Mouse (Mus musculus) forebrain, embryonic 14.5 days (tissue): ENCODE measurements around the gene Gpr179. TPM values are rescaled to one million over a fixed set of nuclear protein-coding genes. Genes with fewer than 3 reads are reported as not detected.
A peak's percentile ranks its signal among the peaks of the same experiment; 100 is the strongest.

Experiments
- ATAC-seq: fragments of 200-750 bp; cut with Nextera tagmentation; 2 replicates; pipeline ENCODE4 v1.8.0; 2017; ENCODE audit warnings: mild to moderate bottlenecking, moderate library complexity
- DNase-seq: peaks from one replicate; pipeline ENCODE4 v3.0.0-alpha.2; 2015; ENCODE audit warnings: low spot score
- H3K27ac ChIP-seq: fragments of 300-500 bp; sonication (generic); 2 replicates; pipeline ENCODE4 v1.5.1; 2014; ENCODE audit warnings: low read depth, mild to moderate bottlenecking, control low read depth, low read length, moderate library complexity
- H3K27me3 ChIP-seq: fragments of 300-500 bp; sonication (generic); replicated peaks from 2 replicates; pipeline ENCODE4 v1.6.1; 2014; ENCODE audit warnings: low read length, control low read depth, mixed read lengths; ENCODE audit not compliant: control insufficient read depth, insufficient read depth
- H3K36me3 ChIP-seq: fragments of 300-500 bp; sonication (generic); 2 replicates; pipeline ENCODE4 v1.6.1; 2014; ENCODE audit warnings: low read length, control low read depth; ENCODE audit not compliant: control insufficient read depth, insufficient read depth
- H3K4me1 ChIP-seq: fragments of 300-500 bp; sonication (generic); 2 replicates; pipeline ENCODE4 v1.6.1; 2014; ENCODE audit warnings: antibody characterized with exemption, low read length, control low read depth; ENCODE audit not compliant: control insufficient read depth, insufficient read depth
- H3K4me2 ChIP-seq: fragments of 300-500 bp; sonication (generic); 2 replicates; pipeline ENCODE4 v1.6.1; 2014; ENCODE audit warnings: mild to moderate bottlenecking, control low read depth, low read length
- H3K4me3 ChIP-seq: fragments of 300-500 bp; sonication (generic); 2 replicates; pipeline ENCODE4 v1.5.1; 2014; ENCODE audit warnings: low read depth, low read length, control low read depth
- H3K9ac ChIP-seq: fragments of 300-500 bp; sonication (generic); 2 replicates; pipeline ENCODE4 v1.6.1; 2014; ENCODE audit warnings: mild to moderate bottlenecking, low read length, control low read depth, moderate library complexity
- H3K9me3 ChIP-seq: fragments of 300-500 bp; sonication (generic); replicated peaks from 2 replicates; pipeline ENCODE4 v1.6.1; 2016; ENCODE audit warnings: low read length, control low read depth, mixed read lengths; ENCODE audit not compliant: control insufficient read depth
- WGBS: fragments of 180-500 bp; shearing (Covaris S2); extraction: QIAGEN DNeasy Blood & Tissue Kit; methylation state at CpG from one replicate; pipeline ENCODE4 v1.1.7; 2014; 5-methylcytosine and 5-hydroxymethylcytosine counted together
- polyA plus RNA-seq: library from polyadenylated mRNA; unstranded; fragments of >200 nt; fragmentation: Nextera tagmentation; extraction: Ambion mirVana; gene quantifications from 2 replicates; pipeline ENCODE4 v1.2.1, GENCODE M21; 2014

Gpr179 gene
- polyA plus RNA-seq, 1 experiment from 2014 or later: 0.34 TPM

GRCm38 (mm10) chr11:97383017-97383416, 31.1 kb upstream of the Gpr179 start:
- Histone ChIP-seq H3K4me2 (no peak overlapping the region), H3K27ac (no peak overlapping the region; the same call in 1 of the 2 replicates), H3K4me3 (no peak overlapping the region), H3K27me3 (no peaks in the 10 kb centered on the region), H3K4me1 (no peaks in the 10 kb centered on the region), H3K36me3 (peaks cover 67% of the 10 kb centered on the region), H3K9ac (no peak overlapping the region), H3K9me3 (no peaks in the 10 kb centered on the region)
- WGBS: 94% methylated on average over 2 of the region's 2 CpGs
- ATAC-seq: no peak
- DNase-seq: no peak

GRCm38 (mm10) chr11:97380036-97380435, 28.2 kb upstream of the Gpr179 start:
- Histone ChIP-seq H3K27me3 (no peaks in the 10 kb centered on the region), H3K9ac (no peak overlapping the region), H3K9me3 (no peaks in the 10 kb centered on the region), H3K4me2 (no peak overlapping the region), H3K27ac (no peak overlapping the region), H3K4me3 (no peak overlapping the region), H3K4me1 (no peaks in the 10 kb centered on the region), H3K36me3 (peaks cover 73% of the 10 kb centered on the region)
- WGBS: 84% methylated on average over 3 of the region's 3 CpGs
- ATAC-seq (no peak), DNase-seq (no peak)

GRCm38 (mm10) chr11:97373402-97373801, 21.5 kb upstream of the Gpr179 start:
- Histone ChIP-seq H3K9me3 (no peaks in the 10 kb centered on the region), H3K4me1 (peaks cover 9% of the 10 kb centered on the region), H3K27ac (no peak overlapping the region), H3K36me3 (peaks cover 38% of the 10 kb centered on the region), H3K4me3 (no peak overlapping the region), H3K4me2 (no peak overlapping the region), H3K27me3 (no peaks in the 10 kb centered on the region), H3K9ac (no peak overlapping the region)
- ATAC-seq: no peak
- DNase-seq: no peak
- 93% methylated on average over 2 of the region's 2 CpGs for WGBS

- WGBS: 87% methylated on average over 6 of the region's 6 CpGs
Measured at GRCm38 (mm10) chr11:97372159-97372864, 20.4 kb upstream of the Gpr179 start.

GRCm38 (mm10) chr11:97370329-97371091, 18.6 kb upstream of the Gpr179 start:
- 47% methylated on average over 7 of the region's 7 CpGs for WGBS
- peaks cover 14% of the 10 kb centered on the region for H3K36me3 ChIP-seq
- H3K27ac ChIP-seq: 0 out of 2 replicates have a peak overlapping the region, but pooled peaks have one; percentile 48
- ATAC-seq (no peak; the same call in 1 of the 2 replicates), DNase-seq (peak; percentile 78)
- no peak overlapping the region for H3K4me3 ChIP-seq
- no peak overlapping the region; the same call in 1 of the 2 replicates for H3K9ac ChIP-seq
- H3K9me3 ChIP-seq: no peaks in the 10 kb centered on the region
- H3K4me1 ChIP-seq: peaks cover 15% of the 10 kb centered on the region
- H3K4me2 ChIP-seq: no peak overlapping the region
- no peaks in the 10 kb centered on the region for H3K27me3 ChIP-seq

More at GRCm38 (mm10) chr11:97372159-97372864, 20.4 kb upstream of the Gpr179 start:
- Histone ChIP-seq H3K27me3 (no peaks in the 10 kb centered on the region), H3K9me3 (no peaks in the 10 kb centered on the region), H3K4me2 (no peak overlapping the region), H3K27ac (no peak overlapping the region), H3K9ac (no peak overlapping the region), H3K4me1 (peaks cover 12% of the 10 kb centered on the region), H3K36me3 (peaks cover 30% of the 10 kb centered on the region), H3K4me3 (no peak overlapping the region)
- DNase-seq: no peak
- no peak for ATAC-seq

GRCm38 (mm10) chr11:97368501-97368900, 16.6 kb upstream of the Gpr179 start:
- peaks cover 35% of the 10 kb centered on the region for H3K4me1 ChIP-seq

GRCm38 (mm10) chr11:97365556-97365955, 13.7 kb upstream of the Gpr179 start:
- ATAC-seq: no peak
- Histone ChIP-seq H3K27ac (no peak overlapping the region), H3K27me3 (no peaks in the 10 kb centered on the region), H3K9ac (peak overlapping the region; percentile 88), H3K4me1 (peaks cover 31% of the 10 kb centered on the region), H3K4me2 (peak overlapping the region; percentile 89), H3K9me3 (no peaks in the 10 kb centered on the region), H3K36me3 (0 out of 2 replicates have a peak, but pooled peaks cover 3% of the 10 kb centered on the region), H3K4me3 (peak overlapping the region; percentile 70; the same call in 1 of the 2 replicates)
- 71% methylated on average over 1 of the region's 1 CpGs for WGBS
- no peak for DNase-seq

More at GRCm38 (mm10) chr11:97368501-97368900, 16.6 kb upstream of the Gpr179 start:
- H3K9ac ChIP-seq: no peak overlapping the region
- H3K27ac ChIP-seq: no peak overlapping the region
- no peaks in the 10 kb centered on the region for H3K27me3 ChIP-seq
- 0 out of 2 replicates have a peak, but pooled peaks cover 3% of the 10 kb centered on the region for H3K36me3 ChIP-seq
- 75% methylated on average over 5 of the region's 5 CpGs for WGBS
- H3K4me2 ChIP-seq: no peak overlapping the region
- no peaks in the 10 kb centered on the region for H3K9me3 ChIP-seq
- DNase-seq (no peak), ATAC-seq (no peak)
- H3K4me3 ChIP-seq: no peak overlapping the region

GRCm38 (mm10) chr11:97363644-97363995, 11.7 kb upstream of the Gpr179 start:
- Histone ChIP-seq H3K4me2 (peak overlapping the region; percentile 89), H3K9me3 (no peaks in the 10 kb centered on the region), H3K4me1 (peaks cover 26% of the 10 kb centered on the region), H3K9ac (peak overlapping the region; percentile 88), H3K36me3 (0 out of 2 replicates have a peak, but pooled peaks cover 3% of the 10 kb centered on the region), H3K27me3 (no peaks in the 10 kb centered on the region), H3K27ac (no peak overlapping the region), H3K4me3 (peak overlapping the region; percentile 70)
- WGBS: 3% methylated on average over 7 of the region's 7 CpGs
- no peak for DNase-seq
- ATAC-seq: no peak
